Mouse (Mus musculus) CD4-positive helper T cell, adult 2 months (primary cell): ENCODE data around the gene Mctp2.

ENCODE experiments used
- DNase-seq: peaks from one replicate; pipeline ENCODE4 v3.0.0-alpha.2; 2012; ENCODE audit warnings: low read depth, missing footprints, low spot score

Gene Mctp2

GRCm38 (mm10) chr7:72306382-72306841 is at the start of gene Mctp2:
Gene Mctp2, minus strand, starts transcription at chr7:72306608.
- peak; percentile 91 for DNase-seq

GRCm38 (mm10) chr7:72345901-72346300 is 39.5 kb upstream of the Mctp2 start:
- no peak for DNase-seq

- DNase-seq: peak; percentile 26
Observed at GRCm38 (mm10) chr7:72343751-72344150, 37.3 kb upstream of the Mctp2 start.

GRCm38 (mm10) chr7:72342822-72343221 is 36.4 kb upstream of the Mctp2 start:
- peak; percentile 41 for DNase-seq

GRCm38 (mm10) chr7:72325961-72326360 is 19.6 kb upstream of the Mctp2 start:
- DNase-seq: no peak

- DNase-seq: no peak
Observed at GRCm38 (mm10) chr7:72320906-72321305, 14.5 kb upstream of the Mctp2 start.

- DNase-seq: no peak
Observed at GRCm38 (mm10) chr7:72320441-72320840, 14.0 kb upstream of the Mctp2 start.

- peak; percentile 59 for DNase-seq
Observed at GRCm38 (mm10) chr7:72314395-72315060, 8.1 kb upstream of the Mctp2 start.

GRCm38 (mm10) chr7:72313908-72314307 is 7.5 kb upstream of the Mctp2 start:
- DNase-seq: peak; percentile 33

GRCm38 (mm10) chr7:72311582-72311981 is 5.2 kb upstream of the Mctp2 start:
- DNase-seq: no peak

- DNase-seq: peak; percentile 78
Observed at GRCm38 (mm10) chr7:72308078-72308477, 1.7 kb upstream of the Mctp2 start.

GRCm38 (mm10) chr7:72306847-72307246 is 439 bp upstream of the Mctp2 start:
- no peak for DNase-seq

- no peak for DNase-seq
Observed at GRCm38 (mm10) chr7:72305971-72306370, 437 bp downstream of the Mctp2 start.

GRCm38 (mm10) chr7:72301667-72302066 is 4.7 kb downstream of the Mctp2 start:
- peak; percentile 14 for DNase-seq

- DNase-seq: no peak
Observed at GRCm38 (mm10) chr7:72299726-72300125, 6.7 kb downstream of the Mctp2 start.

- no peak for DNase-seq
Observed at GRCm38 (mm10) chr7:72297013-72297412, 9.4 kb downstream of the Mctp2 start.

GRCm38 (mm10) chr7:72296171-72296570 is 10.2 kb downstream of the Mctp2 start:
- no peak for DNase-seq

- DNase-seq: no peak
Observed at GRCm38 (mm10) chr7:72294886-72295285, 11.5 kb downstream of the Mctp2 start.

- no peak for DNase-seq
Observed at GRCm38 (mm10) chr7:72293784-72294538, 12.4 kb downstream of the Mctp2 start.

- DNase-seq: no peak
Observed at GRCm38 (mm10) chr7:72292232-72292913, 14.0 kb downstream of the Mctp2 start.

- peak; percentile 45 for DNase-seq
Observed at GRCm38 (mm10) chr7:72280721-72281120, 25.7 kb downstream of the Mctp2 start.

GRCm38 (mm10) chr7:72278412-72278811 is 28.0 kb downstream of the Mctp2 start:
- no peak for DNase-seq
